Mouse (Mus musculus) heart, embryonic 10.5 days (tissue): ENCODE data around the gene Fbxo2. TPM values are rescaled to one million over a fixed set of nuclear protein-coding genes. Genes with fewer than 3 reads are reported as not detected.
"Not testable (repeated sequence)": the region's sequence is repeated elsewhere in the genome, so short reads cannot be mapped to it uniquely, and the experiment has no call there.

Source experiments
- DNase-seq: peaks from one replicate; pipeline ENCODE4 v3.0.0-alpha.2; 2017; ENCODE audit warnings: low spot score
- H3K27ac ChIP-seq: fragments of 300-500 bp; sonication (generic); 2 replicates; pipeline ENCODE4 v1.5.1; 2016; ENCODE audit warnings: mild to moderate bottlenecking
- H3K27me3 ChIP-seq: fragments of 300-500 bp; sonication (generic); 2 replicates; pipeline ENCODE4 v1.6.1; 2016; ENCODE audit warnings: mild to moderate bottlenecking; ENCODE audit not compliant: poor library complexity, insufficient read depth, severe bottlenecking
- H3K36me3 ChIP-seq: fragments of 300-500 bp; sonication (generic); 2 replicates; pipeline ENCODE4 v1.6.1; 2016; ENCODE audit warnings: mild to moderate bottlenecking, moderate library complexity
- H3K4me1 ChIP-seq: fragments of 300-500 bp; sonication (generic); 2 replicates; pipeline ENCODE4 v1.6.1; 2016; ENCODE audit warnings: mild to moderate bottlenecking
- H3K4me3 ChIP-seq: fragments of 300-500 bp; sonication (generic); 2 replicates; pipeline ENCODE4 v1.5.1; 2016; ENCODE audit warnings: mild to moderate bottlenecking, moderate library complexity
- H3K9me3 ChIP-seq: fragments of 300-500 bp; sonication (generic); 2 replicates; pipeline ENCODE4 v1.6.1; 2016; ENCODE audit warnings: mild to moderate bottlenecking, moderate library complexity
- WGBS: fragments of 180-500 bp; shearing (Covaris S2); methylation state at CpG from one replicate; pipeline ENCODE4 v1.1.7; 2016; 5-methylcytosine and 5-hydroxymethylcytosine counted together
- polyA plus RNA-seq: library from polyadenylated mRNA; unstranded; fragments of >200 nt; fragmentation: Nextera tagmentation; extraction: Ambion mirVana; gene quantifications from 2 replicates; pipeline ENCODE4 v1.2.1, GENCODE M21; 2016

The Fbxo2 gene
- 0.67 and 0.97 TPM in 2 replicates for polyA plus RNA-seq

DNA sequence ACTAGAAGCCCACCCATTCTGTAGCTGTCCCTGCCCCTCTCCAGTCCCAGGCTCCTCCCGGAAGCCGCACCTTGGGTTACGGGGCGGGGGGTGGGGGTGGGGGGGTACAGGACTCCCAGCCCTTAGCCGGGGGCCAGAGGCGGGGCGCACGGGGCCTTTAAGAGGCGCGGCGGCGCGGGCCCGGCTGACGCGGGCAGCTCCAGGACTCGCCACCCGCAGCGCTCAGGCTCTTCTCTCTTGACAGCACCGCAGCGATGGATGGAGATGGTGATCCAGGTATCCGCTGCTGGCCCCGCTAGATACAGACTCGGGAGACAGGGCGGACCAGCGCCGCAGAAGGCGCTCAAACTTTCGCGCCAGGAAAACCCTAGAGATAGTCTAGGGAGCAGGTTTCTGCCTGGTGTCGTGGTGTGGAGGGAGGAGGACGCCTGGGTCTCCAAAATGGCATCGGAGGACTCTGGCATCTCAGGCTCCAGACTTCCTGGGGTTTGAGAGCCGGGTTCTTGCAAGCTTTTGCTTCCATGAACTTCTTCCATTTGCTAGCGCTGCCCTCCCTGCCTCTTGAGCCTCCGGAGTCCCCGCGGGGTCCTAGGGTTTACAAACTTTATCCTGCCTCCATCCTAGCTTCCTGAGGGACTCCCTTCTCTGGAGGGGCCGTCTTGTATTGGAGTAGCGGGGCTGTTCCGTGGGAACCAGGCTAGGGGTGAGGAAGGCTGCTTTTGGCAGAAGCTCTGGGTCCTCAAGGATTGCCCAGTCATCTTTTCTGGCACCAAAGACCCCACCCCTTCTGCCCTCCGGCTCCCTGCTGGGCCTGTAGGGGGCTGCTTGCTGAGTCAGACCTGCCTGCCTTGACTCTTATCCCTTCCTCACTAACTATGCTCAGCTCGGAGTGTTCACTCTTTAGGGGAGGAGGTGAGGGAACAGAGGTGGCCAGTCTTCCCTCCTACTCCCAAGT is at the start of gene Fbxo2, which contains the start of gene Fbxo44:
Gene Fbxo2 (plus strand): TSS at position 186 of the 955 bp plus-strand sequence.
Gene Fbxo44 (minus strand): TSS at position 47 of the 955 bp plus-strand sequence.
- H3K4me1 ChIP-seq: peaks cover 50% of the 10 kb centered on the region
- H3K9me3 ChIP-seq: no peaks in the 10 kb centered on the region
- peaks cover 72% of the 10 kb centered on the region for H3K27me3 ChIP-seq
- no peak for DNase-seq
- under 1% methylated on average over 43 of the region's 43 CpGs for WGBS
- peak within 1 kb of the TSS; percentile 90 for H3K27ac ChIP-seq
- H3K36me3 ChIP-seq: peaks cover 15% of the 10 kb centered on the region
- H3K4me3 ChIP-seq: peak within 1 kb of the TSS; percentile 80

DNA sequence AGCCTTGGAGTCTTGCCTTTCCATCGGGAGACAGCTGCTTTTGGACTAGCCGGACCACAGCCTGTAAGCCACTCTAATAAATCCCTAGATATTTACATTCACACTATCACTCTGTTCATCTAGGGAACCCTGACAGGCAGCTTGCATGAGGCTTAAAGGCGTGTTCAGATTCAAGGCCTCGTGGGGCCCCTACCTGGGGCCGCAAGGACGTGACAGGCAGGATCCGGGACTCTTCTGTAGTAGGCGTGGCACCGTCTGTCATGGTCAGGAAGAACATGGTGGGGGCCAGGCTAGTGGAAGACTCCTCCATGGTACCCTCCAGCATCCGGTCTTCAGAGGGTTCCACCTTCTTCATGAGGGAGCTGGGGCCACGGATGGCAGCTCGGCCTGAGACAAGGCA is 47.9 kb upstream of the Fbxo2 start:
- H3K4me3 ChIP-seq: no peak overlapping the region
- no peak for DNase-seq
- peaks cover 34% of the 10 kb centered on the region for H3K4me1 ChIP-seq
- H3K27ac ChIP-seq: no peak overlapping the region
- H3K27me3 ChIP-seq: peaks cover 17% of the 10 kb centered on the region; the same call in 1 of the 2 replicates
- H3K36me3 ChIP-seq: no peaks in the 10 kb centered on the region
- no peaks in the 10 kb centered on the region for H3K9me3 ChIP-seq
- 86% methylated on average over 12 of the region's 12 CpGs for WGBS

- H3K9me3 ChIP-seq: no peaks in the 10 kb centered on the region
- peaks cover 17% of the 10 kb centered on the region; the same call in 1 of the 2 replicates for H3K27me3 ChIP-seq
- no peaks in the 10 kb centered on the region for H3K36me3 ChIP-seq
- H3K4me1 ChIP-seq: peaks cover 14% of the 10 kb centered on the region
- peak overlapping the region; percentile 34 for H3K4me3 ChIP-seq
- peak overlapping the region; percentile 24; the same call in 1 of the 2 replicates for H3K27ac ChIP-seq
- peak; percentile 93 for DNase-seq
- 7% methylated on average over 15 of the region's 15 CpGs for whole genome bisulfite sequencing
Observed at GRCm38 (mm10) chr4:148114758-148115391, 45.5 kb upstream of the Fbxo2 start.

GRCm38 (mm10) chr4:148115467-148115866 is 45.0 kb upstream of the Fbxo2 start:
- H3K27ac ChIP-seq: peak overlapping the region; percentile 24; the same call in 1 of the 2 replicates
- H3K27me3 ChIP-seq: peaks cover 17% of the 10 kb centered on the region; the same call in 1 of the 2 replicates
- H3K4me1 ChIP-seq: peaks cover 14% of the 10 kb centered on the region
- H3K4me3 ChIP-seq: peak overlapping the region; percentile 34
- no peaks in the 10 kb centered on the region for H3K36me3 ChIP-seq
- H3K9me3 ChIP-seq: no peaks in the 10 kb centered on the region
- 6% methylated on average over 15 of the region's 15 CpGs for WGBS
- no peak for DNase-seq

GRCm38 (mm10) chr4:148116657-148117056 is 43.8 kb upstream of the Fbxo2 start:
- Histone ChIP-seq H3K4me3 (no peak overlapping the region), H3K27me3 (peaks cover 26% of the 10 kb centered on the region; the same call in 1 of the 2 replicates), H3K4me1 (peaks cover 14% of the 10 kb centered on the region), H3K36me3 (no peaks in the 10 kb centered on the region), H3K27ac (no peak overlapping the region), H3K9me3 (no peaks in the 10 kb centered on the region)
- 75% methylated on average over 4 of the region's 4 CpGs for WGBS
- DNase-seq: no peak

DNA sequence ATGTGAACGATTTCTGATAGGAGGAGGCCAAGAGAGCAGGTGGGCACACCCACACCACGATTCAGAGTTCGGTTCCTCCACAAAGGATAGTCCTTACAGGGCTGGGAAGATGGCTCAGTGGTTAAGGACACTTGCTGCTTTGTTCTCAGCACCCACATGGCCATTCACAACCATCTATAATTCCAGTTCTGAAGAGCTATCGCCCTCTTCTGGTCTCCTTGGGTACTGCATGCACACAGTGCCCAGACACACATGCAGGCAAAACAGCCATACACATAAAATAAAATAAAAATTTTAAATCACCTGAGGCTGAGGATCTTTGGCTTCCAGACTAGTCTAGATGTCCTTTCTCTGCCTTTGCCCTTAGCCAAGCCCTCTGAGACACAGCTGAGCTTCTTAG is 43.0 kb upstream of the Fbxo2 start:
- no peak overlapping the region for H3K4me3 ChIP-seq
- no peak for DNase-seq
- H3K4me1 ChIP-seq: peaks cover 14% of the 10 kb centered on the region
- 72% methylated on average over 4 of the region's 4 CpGs for WGBS
- H3K27me3 ChIP-seq: peaks cover 33% of the 10 kb centered on the region; the same call in 1 of the 2 replicates
- no peaks in the 10 kb centered on the region for H3K36me3 ChIP-seq
- no peak overlapping the region for H3K27ac ChIP-seq
- no peaks in the 10 kb centered on the region for H3K9me3 ChIP-seq

DNA sequence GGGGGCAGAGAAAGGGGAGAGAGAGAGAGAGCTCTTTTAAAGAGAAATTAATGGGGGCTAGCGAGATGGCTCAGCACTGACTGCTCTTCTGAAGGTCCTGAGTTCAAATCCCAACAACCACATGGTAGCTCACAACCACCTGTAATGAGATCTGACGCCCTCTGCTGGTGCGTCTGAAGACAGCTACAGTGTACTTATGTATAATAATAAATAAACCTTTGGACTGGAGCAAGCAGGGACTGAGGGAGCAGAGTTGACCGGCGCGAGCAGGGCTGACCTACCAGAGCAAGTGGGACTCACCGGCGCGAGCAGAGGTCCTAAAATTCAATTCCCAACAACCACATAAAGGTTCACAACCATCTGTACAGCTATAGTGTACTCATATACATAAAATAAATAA is 40.8 kb upstream of the Fbxo2 start:
- not testable (repeated sequence) for DNase-seq, H3K36me3 ChIP-seq, H3K4me3 ChIP-seq, H3K27ac ChIP-seq, H3K9me3 ChIP-seq
- Histone ChIP-seq H3K27me3 (peaks cover 35% of the 10 kb centered on the region; the same call in 1 of the 2 replicates), H3K4me1 (peaks cover 13% of the 10 kb centered on the region)
- 81% methylated on average over 9 of the region's 9 CpGs for WGBS

DNA sequence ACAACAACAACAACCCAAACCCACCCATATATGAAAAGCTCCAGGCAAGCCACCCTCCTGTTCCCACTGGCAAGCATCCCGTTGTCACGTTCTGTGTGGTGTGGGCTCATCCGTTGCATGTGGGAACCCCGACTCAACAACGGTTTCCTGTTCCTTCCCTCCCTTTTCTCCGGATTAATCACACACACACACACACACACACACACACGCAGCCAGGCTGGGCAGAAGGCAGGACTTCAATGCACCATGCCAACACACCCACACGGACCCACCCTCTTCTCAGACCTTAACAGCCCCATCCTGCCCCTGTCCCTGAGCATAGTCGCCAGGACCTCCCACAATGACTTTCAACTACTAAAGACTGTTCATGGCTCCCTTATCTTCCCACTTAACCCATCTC is 39.9 kb upstream of the Fbxo2 start:
- peaks cover 3% of the 10 kb centered on the region for H3K4me1 ChIP-seq
- WGBS: 74% methylated on average over 9 of the region's 9 CpGs
- no peak for DNase-seq
- H3K27me3 ChIP-seq: peaks cover 39% of the 10 kb centered on the region; the same call in 1 of the 2 replicates
- no peaks in the 10 kb centered on the region for H3K36me3 ChIP-seq
- H3K4me3 ChIP-seq: no peak overlapping the region
- H3K9me3 ChIP-seq: no peaks in the 10 kb centered on the region
- H3K27ac ChIP-seq: no peak overlapping the region

- Histone ChIP-seq H3K9me3 (no peaks in the 10 kb centered on the region), H3K36me3 (no peaks in the 10 kb centered on the region), H3K4me3 (no peak overlapping the region), H3K27ac (no peak overlapping the region), H3K27me3 (peaks cover 36% of the 10 kb centered on the region; the same call in 1 of the 2 replicates), H3K4me1 (no peaks in the 10 kb centered on the region)
- 82% methylated on average over 4 of the region's 4 CpGs for WGBS
- no peak for DNase-seq
Observed at GRCm38 (mm10) chr4:148121362-148121761, 39.1 kb upstream of the Fbxo2 start.

DNA sequence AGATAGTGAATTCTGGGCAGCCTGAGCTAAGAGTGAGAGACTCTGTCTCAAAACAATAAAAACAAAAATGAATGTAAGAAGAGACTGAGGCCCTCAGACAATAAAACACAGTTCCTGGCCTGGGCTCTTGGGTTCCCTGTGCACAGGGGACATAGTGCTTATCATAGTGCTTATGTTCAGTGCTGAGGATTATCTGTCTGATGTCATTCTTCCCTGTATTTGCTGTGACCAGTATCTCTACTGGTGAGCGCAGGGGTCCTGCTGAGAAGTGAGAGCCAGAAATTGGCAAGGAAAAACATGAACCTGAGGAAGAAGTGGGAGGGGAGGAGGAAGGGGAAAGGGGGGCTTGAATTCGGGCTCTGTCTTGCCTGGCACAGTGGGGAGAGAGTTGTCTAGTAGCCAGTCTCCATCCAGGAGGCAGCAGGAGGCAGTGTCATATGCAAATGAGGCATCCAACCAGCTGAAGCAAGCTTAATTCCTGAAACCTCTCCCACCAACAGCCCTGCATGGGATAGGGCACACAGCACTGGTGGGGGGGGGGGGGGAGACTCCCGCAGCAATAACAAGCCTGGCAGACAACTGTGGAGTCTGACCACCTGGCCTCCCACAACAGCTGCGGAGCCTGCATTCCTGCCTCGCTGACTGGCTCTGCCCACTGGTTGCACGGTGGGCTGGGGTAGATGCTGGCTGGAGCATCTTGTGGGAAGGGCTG is 38.3 kb upstream of the Fbxo2 start:
- Histone ChIP-seq H3K9me3 (no peaks in the 10 kb centered on the region), H3K36me3 (no peaks in the 10 kb centered on the region), H3K4me3 (no peak overlapping the region), H3K27me3 (peaks cover 36% of the 10 kb centered on the region; the same call in 1 of the 2 replicates), H3K4me1 (no peaks in the 10 kb centered on the region), H3K27ac (no peak overlapping the region)
- no peak for DNase-seq
- WGBS: 14% methylated on average over 6 of the region's 6 CpGs

DNA sequence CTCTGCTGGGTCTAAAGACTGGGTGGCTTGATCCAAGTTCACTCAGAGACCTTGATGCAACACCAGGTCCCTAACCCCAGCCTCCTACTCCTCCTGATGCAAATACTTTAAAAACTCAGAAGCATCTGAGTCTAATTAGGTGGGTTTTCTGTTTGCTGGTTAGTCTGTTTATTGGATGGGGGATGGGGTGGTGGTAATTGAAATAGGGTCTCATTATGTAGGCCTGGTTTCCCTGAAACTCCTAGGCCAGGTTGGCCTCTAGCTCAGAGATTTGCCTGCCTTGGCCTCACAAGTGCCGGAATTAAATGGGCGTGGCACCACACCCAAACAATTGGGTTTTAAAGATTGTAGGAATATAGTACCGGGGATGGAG is 37.7 kb upstream of the Fbxo2 start:
- Histone ChIP-seq H3K27me3 (peaks cover 40% of the 10 kb centered on the region; the same call in 1 of the 2 replicates), H3K4me3 (no peak overlapping the region), H3K9me3 (no peaks in the 10 kb centered on the region), H3K4me1 (no peaks in the 10 kb centered on the region), H3K36me3 (no peaks in the 10 kb centered on the region), H3K27ac (no peak overlapping the region)
- no peak for DNase-seq
- WGBS: 77% methylated on average over 3 of the region's 3 CpGs

DNA sequence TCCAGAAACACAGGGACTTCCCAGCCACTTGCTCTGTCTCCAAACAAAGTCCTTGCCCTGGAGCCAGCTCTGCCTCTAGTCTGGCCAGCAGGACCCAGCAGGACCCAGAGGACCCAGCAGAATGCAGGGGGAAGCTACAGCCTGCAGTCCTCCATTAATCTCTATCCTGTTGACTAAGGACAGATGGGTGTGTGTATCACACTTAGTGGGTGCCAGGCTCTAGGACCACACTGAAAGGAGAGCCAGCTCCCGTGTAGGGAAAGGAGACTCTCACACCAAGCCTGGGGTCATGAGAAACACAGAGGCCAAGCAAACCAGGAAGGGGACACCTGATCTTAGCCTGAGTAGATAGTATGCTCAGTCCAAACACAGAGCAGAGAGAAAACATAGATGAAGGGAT is 32.2 kb upstream of the Fbxo2 start:
- H3K4me3 ChIP-seq: no peak overlapping the region
- peaks cover 21% of the 10 kb centered on the region for H3K4me1 ChIP-seq
- DNase-seq: no peak
- 49% methylated on average over 1 of the region's 1 CpGs for WGBS
- H3K27ac ChIP-seq: no peak overlapping the region
- no peaks in the 10 kb centered on the region for H3K9me3 ChIP-seq
- peaks cover 75% of the 10 kb centered on the region for H3K27me3 ChIP-seq
- no peaks in the 10 kb centered on the region for H3K36me3 ChIP-seq
